Mouse (Mus musculus): ENCODE measurements at regions not wholly inside any gene's neighbourhood (a gene's known extent, or its start where the extent isn't known, plus 50 kb on each side); places are given as distances from the start of the nearest gene placed in this dataset.

GRCm38 (mm10) chr12:107322861-107323260 is 165.6 kb upstream of the 3110018I06Rik start:
- H3K9me3 ChIP-seq, result no peaks in the 10 kb centered on the region
- H3K4me2 ChIP-seq (replicated peaks), result no peak overlapping the region
- no peaks in the 10 kb centered on the region for H3K27me3 ChIP-seq
- WGBS, result 41% methylated on average over 7 of the region's 7 CpGs
- no peaks in the 10 kb centered on the region for H3K4me1 ChIP-seq (replicated peaks)
- H3K4me3 ChIP-seq (replicated peaks), result no peak overlapping the region
- H3K9ac ChIP-seq (replicated peaks), result no peak overlapping the region
- no peaks in the 10 kb centered on the region for H3K36me3 ChIP-seq
- H3K27ac ChIP-seq, result no peak overlapping the region
- no peak for ATAC-seq

- no peak for ATAC-seq
- WGBS, result 98% methylated on average over 10 of the region's 10 CpGs
- H3K4me1 ChIP-seq (replicated peaks), result peaks cover 10% of the 10 kb centered on the region
Observed at GRCm38 (mm10) chr12:107326101-107326500, 162.3 kb upstream of the 3110018I06Rik start.

GRCm38 (mm10) chr12:107327107-107327770 is 161.2 kb upstream of the 3110018I06Rik start:
- no peak for ATAC-seq
- Histone ChIP-seq H3K27ac (no peak overlapping the region), H3K9ac (replicated peaks) (no peak overlapping the region), H3K36me3 (no peaks in the 10 kb centered on the region), H3K4me3 (replicated peaks) (no peak overlapping the region), H3K9me3 (no peaks in the 10 kb centered on the region), H3K4me1 (replicated peaks) (peaks cover 10% of the 10 kb centered on the region), H3K4me2 (replicated peaks) (no peak overlapping the region), H3K27me3 (no peaks in the 10 kb centered on the region)
- WGBS, result 88% methylated on average over 9 of the region's 9 CpGs

More at GRCm38 (mm10) chr12:107326101-107326500, 162.3 kb upstream of the 3110018I06Rik start:
- Histone ChIP-seq H3K36me3 (no peaks in the 10 kb centered on the region), H3K27me3 (no peaks in the 10 kb centered on the region), H3K9ac (replicated peaks) (no peak overlapping the region), H3K4me2 (replicated peaks) (no peak overlapping the region), H3K9me3 (no peaks in the 10 kb centered on the region), H3K4me3 (replicated peaks) (no peak overlapping the region), H3K27ac (no peak overlapping the region)

GRCm38 (mm10) chr12:107328986-107329385 is 159.4 kb upstream of the 3110018I06Rik start:
- Histone ChIP-seq H3K4me3 (replicated peaks) (no peak overlapping the region), H3K9ac (replicated peaks) (no peak overlapping the region), H3K36me3 (no peaks in the 10 kb centered on the region), H3K4me2 (replicated peaks) (no peak overlapping the region), H3K9me3 (no peaks in the 10 kb centered on the region), H3K27me3 (no peaks in the 10 kb centered on the region), H3K27ac (no peak overlapping the region), H3K4me1 (replicated peaks) (peaks cover 10% of the 10 kb centered on the region)
- 45% methylated on average over 9 of the region's 9 CpGs for WGBS
- no peak for ATAC-seq

- H3K4me2 ChIP-seq (replicated peaks), result no peak overlapping the region
- no peaks in the 10 kb centered on the region for H3K36me3 ChIP-seq
- ATAC-seq, result no peak
- H3K9me3 ChIP-seq, result no peaks in the 10 kb centered on the region
- H3K27me3 ChIP-seq, result no peaks in the 10 kb centered on the region
- peaks cover 4% of the 10 kb centered on the region for H3K4me1 ChIP-seq (replicated peaks)
- WGBS, result 85% methylated on average over 8 of the region's 8 CpGs
- no peak overlapping the region for H3K27ac ChIP-seq
- H3K9ac ChIP-seq (replicated peaks), result no peak overlapping the region
- H3K4me3 ChIP-seq (replicated peaks), result no peak overlapping the region
Observed at GRCm38 (mm10) chr12:107334366-107334765, 154.1 kb upstream of the 3110018I06Rik start.

GRCm38 (mm10) chr12:107335106-107335505 is 153.3 kb upstream of the 3110018I06Rik start:
- Histone ChIP-seq H3K36me3 (no peaks in the 10 kb centered on the region), H3K27me3 (no peaks in the 10 kb centered on the region), H3K4me2 (replicated peaks) (no peak overlapping the region), H3K27ac (no peak overlapping the region), H3K4me1 (replicated peaks) (no peaks in the 10 kb centered on the region), H3K4me3 (replicated peaks) (no peak overlapping the region), H3K9me3 (no peaks in the 10 kb centered on the region), H3K9ac (replicated peaks) (no peak overlapping the region)
- 71% methylated on average over 12 of the region's 12 CpGs for WGBS
- no peak for ATAC-seq

- Histone ChIP-seq H3K36me3 (no peaks in the 10 kb centered on the region), H3K4me1 (replicated peaks) (no peaks in the 10 kb centered on the region), H3K4me3 (replicated peaks) (no peak overlapping the region), H3K9ac (replicated peaks) (no peak overlapping the region), H3K27me3 (no peaks in the 10 kb centered on the region), H3K27ac (no peak overlapping the region), H3K4me2 (replicated peaks) (no peak overlapping the region), H3K9me3 (no peaks in the 10 kb centered on the region)
- no peak for ATAC-seq
- WGBS, result 81% methylated on average over 10 of the region's 10 CpGs
Observed at GRCm38 (mm10) chr12:107338758-107339157, 149.7 kb upstream of the 3110018I06Rik start.

- no peaks in the 10 kb centered on the region for H3K27me3 ChIP-seq
- H3K9me3 ChIP-seq, result no peaks in the 10 kb centered on the region
- no peak overlapping the region for H3K9ac ChIP-seq (replicated peaks)
- H3K4me2 ChIP-seq (replicated peaks), result no peak overlapping the region
- ATAC-seq, result no peak
- 34% methylated on average over 6 of the region's 6 CpGs for WGBS
- H3K4me1 ChIP-seq (replicated peaks), result peaks cover 6% of the 10 kb centered on the region; the same call in 1 of the 2 replicates
- no peak overlapping the region for H3K4me3 ChIP-seq (replicated peaks)
- no peaks in the 10 kb centered on the region for H3K36me3 ChIP-seq
- H3K27ac ChIP-seq, result no peak overlapping the region
Observed at GRCm38 (mm10) chr12:107356211-107356610, 132.2 kb upstream of the 3110018I06Rik start.

- Histone ChIP-seq H3K9me3 (no peaks in the 10 kb centered on the region), H3K4me3 (replicated peaks) (no peak overlapping the region), H3K4me2 (replicated peaks) (no peak overlapping the region), H3K9ac (replicated peaks) (no peak overlapping the region), H3K4me1 (replicated peaks) (peaks cover 6% of the 10 kb centered on the region; the same call in 1 of the 2 replicates), H3K27me3 (no peaks in the 10 kb centered on the region), H3K27ac (no peak overlapping the region), H3K36me3 (no peaks in the 10 kb centered on the region)
- no peak for ATAC-seq
- 91% methylated on average over 7 of the region's 7 CpGs for WGBS
Observed at GRCm38 (mm10) chr12:107356974-107357373, 131.5 kb upstream of the 3110018I06Rik start.

- WGBS, result 78% methylated on average over 12 of the region's 12 CpGs
- no peak for ATAC-seq
Observed at GRCm38 (mm10) chr12:107360511-107360910, 127.9 kb upstream of the 3110018I06Rik start.

GRCm38 (mm10) chr12:107361606-107362005 is 126.8 kb upstream of the 3110018I06Rik start:
- WGBS, result 91% methylated on average over 7 of the region's 7 CpGs
- Histone ChIP-seq H3K9ac (replicated peaks) (no peak overlapping the region), H3K4me1 (replicated peaks) (no peaks in the 10 kb centered on the region; the same call in 1 of the 2 replicates), H3K4me3 (replicated peaks) (no peak overlapping the region), H3K9me3 (no peaks in the 10 kb centered on the region), H3K36me3 (no peaks in the 10 kb centered on the region), H3K27me3 (no peaks in the 10 kb centered on the region), H3K4me2 (replicated peaks) (no peak overlapping the region), H3K27ac (no peak overlapping the region)
- ATAC-seq, result no peak

More at GRCm38 (mm10) chr12:107360511-107360910, 127.9 kb upstream of the 3110018I06Rik start:
- no peak overlapping the region for H3K4me3 ChIP-seq (replicated peaks)
- no peak overlapping the region for H3K4me2 ChIP-seq (replicated peaks)
- H3K9ac ChIP-seq (replicated peaks), result no peak overlapping the region
- H3K9me3 ChIP-seq, result no peaks in the 10 kb centered on the region
- no peak overlapping the region for H3K27ac ChIP-seq
- no peaks in the 10 kb centered on the region for H3K27me3 ChIP-seq
- peaks cover 6% of the 10 kb centered on the region; the same call in 1 of the 2 replicates for H3K4me1 ChIP-seq (replicated peaks)
- no peaks in the 10 kb centered on the region for H3K36me3 ChIP-seq

- Histone ChIP-seq H3K9ac (replicated peaks) (no peak overlapping the region), H3K4me1 (replicated peaks) (no peaks in the 10 kb centered on the region; the same call in 1 of the 2 replicates), H3K27ac (no peak overlapping the region), H3K4me3 (replicated peaks) (no peak overlapping the region), H3K36me3 (no peaks in the 10 kb centered on the region), H3K9me3 (no peaks in the 10 kb centered on the region), H3K27me3 (no peaks in the 10 kb centered on the region), H3K4me2 (replicated peaks) (no peak overlapping the region)
- no peak for ATAC-seq
- WGBS, result 83% methylated on average over 10 of the region's 10 CpGs
Observed at GRCm38 (mm10) chr12:107362120-107362519, 126.3 kb upstream of the 3110018I06Rik start.

- Histone ChIP-seq H3K4me2 (replicated peaks) (no peak overlapping the region), H3K36me3 (no peaks in the 10 kb centered on the region), H3K9ac (replicated peaks) (no peak overlapping the region), H3K27ac (no peak overlapping the region), H3K4me1 (replicated peaks) (no peaks in the 10 kb centered on the region), H3K9me3 (no peaks in the 10 kb centered on the region), H3K27me3 (no peaks in the 10 kb centered on the region), H3K4me3 (replicated peaks) (no peak overlapping the region)
- WGBS, result 77% methylated on average over 7 of the region's 7 CpGs
- no peak for ATAC-seq
Observed at GRCm38 (mm10) chr12:107372254-107372653, 116.2 kb upstream of the 3110018I06Rik start.
